Mouse (Mus musculus) heart, postnatal 0 days (tissue): Measurements from ENCODE around the gene Taf3. TPM values are rescaled to one million over a fixed set of nuclear protein-coding genes. Genes with fewer than 3 reads are reported as not detected.

Experiments used
- ATAC-seq: fragments of 200-750 bp; cut with Nextera tagmentation; 2 replicates; pipeline ENCODE4 v1.8.0; 2017; ENCODE audit warnings: low read depth, moderate number of reproducible peaks, moderate library complexity; ENCODE audit not compliant: insufficient read depth
- DNase-seq: peaks from one replicate; pipeline ENCODE4 v3.0.0-alpha.2; 2016; ENCODE audit warnings: low spot score
- H3K27ac ChIP-seq: fragments of 300-500 bp; sonication (generic); 2 replicates; pipeline ENCODE4 v1.5.1; 2014; ENCODE audit warnings: low read depth, mild to moderate bottlenecking
- H3K27me3 ChIP-seq: fragments of 300-500 bp; sonication (generic); 2 replicates; pipeline ENCODE4 v1.6.1; 2014; ENCODE audit warnings: low read length, mixed read lengths; ENCODE audit not compliant: control insufficient read depth, insufficient read depth
- H3K36me3 ChIP-seq: fragments of 300-500 bp; sonication (generic); replicated peaks from 2 replicates; pipeline ENCODE4 v1.6.1; 2014; ENCODE audit warnings: low read length, mixed read lengths; ENCODE audit not compliant: control insufficient read depth, insufficient read depth
- H3K4me1 ChIP-seq: fragments of 300-500 bp; sonication (generic); 2 replicates; pipeline ENCODE4 v1.6.1; 2014; ENCODE audit warnings: antibody characterized with exemption; ENCODE audit not compliant: control insufficient read depth, insufficient read depth
- H3K4me2 ChIP-seq: fragments of 300-500 bp; sonication (generic); 2 replicates; pipeline ENCODE4 v1.6.1; 2014; ENCODE audit warnings: low read depth, mild to moderate bottlenecking, low read length, moderate library complexity
- H3K4me3 ChIP-seq: fragments of 300-500 bp; sonication (generic); 2 replicates; pipeline ENCODE4 v1.5.1; 2014; ENCODE audit warnings: low read depth, low read length
- H3K9ac ChIP-seq: fragments of 300-500 bp; sonication (generic); replicated peaks from 2 replicates; pipeline ENCODE4 v1.6.1; 2014; ENCODE audit warnings: low read depth, low read length, mixed read lengths
- H3K9me3 ChIP-seq: fragments of 300-500 bp; sonication (generic); replicated peaks from 2 replicates; pipeline ENCODE4 v1.6.1; 2016; ENCODE audit warnings: low read length; ENCODE audit not compliant: control insufficient read depth
- CTCF ChIP-seq: IDR thresholded peaks from 2 replicates; pipeline ENCODE4 v1.5.1; 2016; ENCODE audit warnings: antibody characterized with exemption, control low read depth, low read depth
- EP300 ChIP-seq: IDR thresholded peaks from 2 replicates; pipeline ENCODE4 v1.6.1; 2016; ENCODE audit warnings: antibody characterized with exemption, low read depth
- WGBS: fragments of 180-500 bp; shearing (Covaris S2); extraction: QIAGEN DNeasy Blood & Tissue Kit; methylation state at CpG from one replicate; pipeline ENCODE4 v1.1.7; 2014; 5-methylcytosine and 5-hydroxymethylcytosine counted together
- polyA plus RNA-seq: library from polyadenylated mRNA; unstranded; fragments of >200 nt; fragmentation: Nextera tagmentation; extraction: Ambion mirVana; gene quantifications from 2 replicates; pipeline ENCODE4 v1.2.1, GENCODE M21; 2015
- total RNA-seq: library from RNA; depleted of rRNA; stranded (reverse); fragments of >200 nt; gene quantifications from 2 replicates; pipeline ENCODE4 v1.2.3, GENCODE M21; 2014; ENCODE audit warnings: low replicate concordance

Gene Taf3
- total and polyA plus RNA-seq, 2 experiments from 2014 or later = 3.0 to 6.3 TPM

DNA sequence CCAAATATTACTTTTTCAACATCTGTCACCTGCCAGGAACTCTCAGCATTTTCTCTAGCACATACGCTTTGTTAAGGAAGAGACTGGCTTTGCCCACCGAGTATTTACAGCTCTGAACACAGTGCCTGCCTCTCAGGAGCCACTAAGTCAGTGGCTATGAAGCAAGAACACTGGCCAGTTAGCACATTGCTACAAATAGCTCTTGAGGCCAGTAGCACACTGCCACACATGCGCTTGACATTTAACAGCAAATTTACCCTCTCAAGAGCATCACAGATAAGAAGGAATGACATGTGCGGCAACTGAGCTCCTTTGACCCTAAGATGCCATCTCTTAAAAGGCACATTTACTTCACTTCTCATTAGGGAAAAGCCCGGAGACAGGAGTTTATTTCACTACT, 78.7 kb downstream of the Taf3 start:
- Histone ChIP-seq H3K9ac (no peak overlapping the region), H3K4me1 (peaks cover 17% of the 10 kb centered on the region), H3K4me3 (no peak overlapping the region), H3K4me2 (no peak overlapping the region), H3K27ac (peak overlapping the region; percentile 85), H3K36me3 (no peaks in the 10 kb centered on the region), H3K9me3 (no peaks in the 10 kb centered on the region), H3K27me3 (no peaks in the 10 kb centered on the region)
- ATAC-seq (peak; percentile 88), DNase-seq (peak; percentile 76)
- no peak for TF ChIP-seq EP300
- no peak for TF ChIP-seq CTCF
- WGBS = 23% methylated on average over 5 of the region's 5 CpGs

DNA sequence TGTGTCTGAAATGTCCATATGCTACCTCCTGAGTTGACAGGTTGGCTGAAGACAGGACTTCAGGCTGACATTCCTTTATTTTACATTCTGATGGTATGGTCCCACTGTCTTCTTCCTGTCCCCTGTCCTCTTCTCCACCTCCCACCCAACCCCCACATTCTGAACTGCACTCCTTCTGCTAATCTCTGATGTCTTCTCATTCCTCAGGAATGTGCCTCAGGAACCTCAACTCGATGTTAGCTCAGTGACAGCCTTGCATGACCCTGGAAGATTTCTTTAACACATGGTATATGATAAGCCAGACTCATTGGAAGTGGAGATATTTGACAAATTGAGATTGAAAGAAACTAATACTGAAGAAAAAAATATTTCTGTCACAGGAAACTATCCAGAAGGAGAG, 81.8 kb downstream of the Taf3 start:
- ATAC-seq (no peak), DNase-seq (no peak)
- H3K27me3 ChIP-seq = no peaks in the 10 kb centered on the region
- no peaks in the 10 kb centered on the region for H3K9me3 ChIP-seq
- TF ChIP-seq CTCF (no peak), EP300 (no peak)
- H3K36me3 ChIP-seq = no peaks in the 10 kb centered on the region
- H3K27ac ChIP-seq = no peak overlapping the region
- H3K4me2 ChIP-seq = no peak overlapping the region
- WGBS = 21% methylated on average over 1 of the region's 1 CpGs
- H3K4me1 ChIP-seq = peaks cover 14% of the 10 kb centered on the region
- no peak overlapping the region for H3K4me3 ChIP-seq
- H3K9ac ChIP-seq = no peak overlapping the region

DNA sequence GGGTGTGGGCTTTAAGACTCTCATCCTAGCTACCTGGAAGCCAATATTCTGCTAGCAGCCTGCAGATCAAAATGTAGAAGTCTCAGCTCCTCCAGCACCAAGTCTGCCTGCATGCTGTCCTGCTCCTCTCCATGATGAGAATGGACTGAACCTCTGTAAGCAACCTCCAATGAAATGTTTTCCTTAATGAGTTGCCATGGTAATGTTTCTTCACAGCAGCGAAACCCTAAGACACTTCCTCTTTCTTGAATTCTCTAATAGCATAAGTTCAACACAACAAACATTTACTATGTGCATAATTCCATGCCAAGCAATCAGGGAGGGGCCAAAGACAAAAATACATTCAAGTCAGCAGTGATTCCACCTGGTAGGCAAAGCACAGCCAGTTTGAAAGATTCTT, 82.8 kb downstream of the Taf3 start:
- WGBS = 94% methylated on average over 1 of the region's 1 CpGs
- Histone ChIP-seq H3K9me3 (no peaks in the 10 kb centered on the region), H3K36me3 (no peaks in the 10 kb centered on the region), H3K27ac (no peak overlapping the region), H3K4me2 (no peak overlapping the region), H3K27me3 (no peaks in the 10 kb centered on the region), H3K9ac (no peak overlapping the region), H3K4me3 (no peak overlapping the region), H3K4me1 (peaks cover 5% of the 10 kb centered on the region)
- DNase-seq = no peak
- no peak for TF ChIP-seq EP300
- TF ChIP-seq CTCF = no peak
- no peak for ATAC-seq

DNA sequence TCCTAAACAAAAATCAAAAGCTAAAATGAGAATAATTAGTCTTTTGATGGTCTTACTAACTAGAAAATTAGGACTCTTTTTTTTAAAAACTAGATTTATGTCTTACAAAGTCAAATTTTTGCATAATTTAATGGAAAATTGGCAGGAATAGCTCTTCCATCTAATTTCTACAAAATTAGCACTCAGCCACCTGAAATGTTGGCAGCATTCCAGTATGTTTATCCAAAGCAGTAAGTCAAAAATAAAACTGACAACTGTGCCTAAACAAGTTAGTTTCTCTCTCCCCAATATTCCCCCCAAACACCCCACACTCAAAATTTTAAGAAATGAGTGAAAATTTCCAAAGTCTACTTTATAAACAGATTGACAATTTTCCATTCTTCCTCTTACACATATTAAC, 85.5 kb downstream of the Taf3 start:
- Histone ChIP-seq H3K9me3 (no peaks in the 10 kb centered on the region), H3K27ac (no peak overlapping the region), H3K9ac (no peak overlapping the region), H3K4me2 (no peak overlapping the region), H3K4me3 (no peak overlapping the region), H3K4me1 (peaks cover 5% of the 10 kb centered on the region), H3K27me3 (no peaks in the 10 kb centered on the region), H3K36me3 (no peaks in the 10 kb centered on the region)
- ATAC-seq = no peak
- TF ChIP-seq CTCF = no peak
- DNase-seq = no peak

DNA sequence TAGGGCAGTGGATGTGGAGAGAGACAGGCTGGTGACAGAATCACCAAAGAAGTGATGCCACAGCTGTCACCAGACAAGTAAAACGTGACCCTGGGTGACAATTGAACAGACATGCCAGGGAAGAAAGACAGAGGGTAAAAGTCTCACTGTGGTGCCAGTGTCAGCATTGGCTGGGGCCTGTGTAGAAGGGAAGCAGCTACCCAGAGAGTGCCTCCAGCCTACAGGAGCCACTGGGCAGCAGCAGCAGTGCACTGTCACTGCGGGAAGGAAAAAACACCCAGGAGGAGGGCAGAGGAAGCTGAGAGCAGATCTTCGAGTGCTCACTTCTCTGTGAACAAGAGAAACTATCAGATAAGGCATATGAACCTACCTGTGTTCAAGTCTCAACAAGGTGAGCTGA, 86.7 kb downstream of the Taf3 start:
- ATAC-seq (peak; percentile 53; the same call in 1 of the 2 replicates), DNase-seq (no peak)
- Histone ChIP-seq H3K4me2 (no peak overlapping the region), H3K9ac (no peak overlapping the region), H3K36me3 (no peaks in the 10 kb centered on the region), H3K27ac (peak overlapping the region; percentile 12; the same call in 1 of the 2 replicates), H3K9me3 (no peaks in the 10 kb centered on the region), H3K27me3 (no peaks in the 10 kb centered on the region), H3K4me1 (peaks cover 5% of the 10 kb centered on the region), H3K4me3 (no peak overlapping the region)
- TF ChIP-seq EP300 (no peak), CTCF (no peak)
- 35% methylated on average over 3 of the region's 3 CpGs for WGBS

DNA sequence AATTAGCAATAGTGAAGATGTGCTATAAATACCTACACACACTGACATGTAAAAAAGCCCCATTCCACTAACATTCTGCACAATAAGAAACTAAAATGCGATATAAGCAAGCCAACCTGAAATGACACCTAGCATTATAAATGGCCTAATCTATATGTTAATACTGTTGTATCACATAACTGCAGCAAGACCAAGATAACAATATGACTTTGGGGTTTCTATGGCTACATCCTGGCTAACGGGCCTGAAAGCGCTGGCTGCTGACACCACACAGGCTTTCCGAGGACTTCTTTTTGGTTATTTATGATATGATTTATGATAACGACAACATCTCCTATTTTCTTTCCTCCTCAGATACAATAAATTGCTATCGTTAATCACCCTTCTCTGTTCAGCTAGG, 90.4 kb downstream of the Taf3 start:
- TF ChIP-seq EP300 (no peak), CTCF (no peak)
- WGBS = 90% methylated on average over 6 of the region's 6 CpGs
- no peak for ATAC-seq

More for the DNA sequence above, 90.4 kb downstream of the Taf3 start:
- Histone ChIP-seq H3K4me1 (peaks cover 6% of the 10 kb centered on the region; the same call in 1 of the 2 replicates), H3K9ac (no peak overlapping the region), H3K27ac (no peak overlapping the region), H3K36me3 (no peaks in the 10 kb centered on the region), H3K4me3 (no peak overlapping the region), H3K4me2 (no peak overlapping the region), H3K9me3 (no peaks in the 10 kb centered on the region), H3K27me3 (no peaks in the 10 kb centered on the region)
- DNase-seq = no peak
